Mouse (Mus musculus): ENCODE measurements around the gene Hist3h2ba.

DNA sequence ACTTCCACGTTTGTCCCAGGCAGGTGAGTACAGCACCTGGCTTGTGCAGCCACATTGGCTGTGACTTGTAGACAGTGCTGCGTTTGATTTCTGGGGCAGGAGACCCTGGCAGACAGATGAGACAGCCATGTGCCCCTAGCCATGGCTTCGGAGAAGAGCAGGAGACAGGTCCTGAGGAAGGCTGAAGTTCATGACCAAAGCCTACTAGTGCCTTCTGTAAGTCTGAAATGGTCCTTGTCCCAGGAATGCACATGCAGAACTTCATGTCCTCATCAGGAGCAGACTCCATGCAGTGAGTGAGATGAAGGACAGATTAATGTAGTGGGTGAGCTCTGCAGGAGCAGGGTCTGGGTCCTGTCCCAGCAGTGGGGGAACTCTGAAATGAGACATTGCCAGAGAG lies 43.2 kb downstream of the Hist3h2ba start:
- TF ChIP-seq POLR2A (IDR thresholded peaks at IDR 0.05; ENCODE audit: control insufficient read depth in 1 of 2, insufficient read depth in 1 of 2, low read depth in 1 of 2, low read length in 2 of 2, poor library complexity in 1 of 2) (peak in 1 of 2 experiments; percentile 21; a peak in 1 of 4 replicates), MYC (IDR thresholded peaks at IDR 0.05; ENCODE audit: low read depth, low read length) (no peak), UBTF (IDR thresholded peaks at IDR 0.05; ENCODE audit: borderline replicate concordance, insufficient read depth, low read depth, low read length) (no peak), GATA1 (IDR thresholded peaks at IDR 0.05; ENCODE audit: low read depth, low read length) (no peak)

Data from MEL (cell line).